Mouse (Mus musculus): ENCODE measurements at regions not wholly inside any gene's neighbourhood (a gene's known extent, or its start where the extent isn't known, plus 50 kb on each side); places are given as distances from the start of the nearest gene placed in this dataset.
"Not testable (repeated sequence)": the region's sequence is repeated elsewhere in the genome, so short reads cannot be mapped to it uniquely, and the experiment has no call there.

DNA sequence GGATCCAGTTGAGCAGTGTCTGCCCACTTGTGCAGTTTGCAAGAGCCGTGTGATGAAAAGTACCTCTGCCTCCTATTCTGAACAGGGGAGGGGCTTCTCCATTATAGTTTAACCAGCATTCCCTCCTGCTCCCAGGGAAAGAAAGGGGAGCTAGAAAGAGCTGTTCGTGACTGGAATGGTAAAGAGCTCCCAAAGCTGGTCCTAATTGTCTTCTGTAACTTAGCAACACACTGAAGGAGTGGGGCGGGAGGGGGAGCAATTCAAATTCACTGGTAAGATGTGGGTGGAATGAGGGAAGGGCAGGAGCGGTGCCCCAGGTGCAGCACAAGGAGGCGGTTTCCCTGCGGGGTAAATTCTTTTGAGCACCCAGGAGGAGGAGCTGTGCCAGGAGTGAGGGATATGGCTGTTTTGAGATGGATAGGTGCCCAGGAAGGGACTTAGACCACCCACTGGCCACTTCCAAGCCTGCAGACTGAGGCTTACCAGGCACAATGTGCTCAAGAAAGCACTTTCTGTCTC, 79.5 kb upstream of the Spata13 start:
- Histone ChIP-seq H3K27ac (peak overlapping the region; percentile 83), H3K27me3 (ENCODE audit: control insufficient read depth, insufficient read depth, low read length) (no peaks in the 10 kb centered on the region), H3K9ac (0 out of 2 replicates have a peak overlapping the region, but pooled peaks have one; percentile 30), H3K4me3 (replicated peaks; ENCODE audit: low read length) (no peak overlapping the region), H3K4me1 (replicated peaks; ENCODE audit: control insufficient read depth, insufficient read depth, low read length) (peaks cover 15% of the 10 kb centered on the region), H3K4me2 (replicated peaks) (peak overlapping the region; percentile 46), H3K9me3 (ENCODE audit: control insufficient read depth, low read length) (no peaks in the 10 kb centered on the region), H3K36me3 (replicated peaks; ENCODE audit: control insufficient read depth, insufficient read depth) (no peaks in the 10 kb centered on the region)
- ATAC-seq (ENCODE audit: low FRiP score) (peak; percentile 90), DNase-seq (ENCODE audit: low spot score) (peak; percentile 90)
- WGBS, result 5% methylated on average over 6 of the region's 6 CpGs

DNA sequence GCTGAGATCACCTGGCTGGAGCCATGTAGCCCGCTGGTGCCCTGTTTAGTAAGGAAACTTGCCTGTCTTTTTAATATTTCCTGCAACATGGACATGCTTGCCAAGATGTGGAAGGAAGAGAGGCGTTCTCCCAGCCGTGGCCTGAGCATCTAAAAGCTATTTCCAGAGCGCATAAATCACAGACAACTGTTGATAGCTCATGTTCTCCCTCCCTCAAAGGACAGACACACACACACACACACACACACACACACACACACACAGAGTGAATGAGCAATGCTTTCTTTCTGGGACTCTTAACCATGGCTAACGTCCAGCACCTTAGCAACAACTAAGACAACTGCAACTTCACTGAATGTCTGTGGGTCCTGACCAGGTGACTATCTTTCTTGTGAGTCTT, 77.3 kb upstream of the Spata13 start:
- Histone ChIP-seq H3K9me3 (ENCODE audit: control insufficient read depth, low read length) (no peaks in the 10 kb centered on the region), H3K27me3 (ENCODE audit: control insufficient read depth, insufficient read depth, low read length) (no peaks in the 10 kb centered on the region), H3K9ac (no peak overlapping the region), H3K4me3 (replicated peaks; ENCODE audit: low read length) (no peak overlapping the region), H3K27ac (no peak overlapping the region), H3K36me3 (replicated peaks; ENCODE audit: control insufficient read depth, insufficient read depth) (no peaks in the 10 kb centered on the region), H3K4me1 (replicated peaks; ENCODE audit: control insufficient read depth, insufficient read depth, low read length) (peaks cover 15% of the 10 kb centered on the region), H3K4me2 (replicated peaks) (no peak overlapping the region)
- DNase-seq (ENCODE audit: low spot score) (no peak), ATAC-seq (ENCODE audit: low FRiP score) (no peak)
- 66% methylated on average over 5 of the region's 5 CpGs for WGBS

- H3K4me1 ChIP-seq (replicated peaks; ENCODE audit: control insufficient read depth, insufficient read depth, low read length), result peaks cover 15% of the 10 kb centered on the region
- WGBS, result 56% methylated on average over 4 of the region's 4 CpGs
These were observed 76.8 kb upstream of the Spata13 start for GRCm38 (mm10) chr14:60557020-60557419.

GRCm38 (mm10) chr14:60559376-60559775, 74.4 kb upstream of the Spata13 start:
- Histone ChIP-seq H3K9ac (no peak overlapping the region), H3K4me2 (replicated peaks) (no peak overlapping the region), H3K27ac (no peak overlapping the region), H3K4me3 (replicated peaks; ENCODE audit: low read length) (no peak overlapping the region), H3K27me3 (ENCODE audit: control insufficient read depth, insufficient read depth, low read length) (no peaks in the 10 kb centered on the region), H3K36me3 (replicated peaks; ENCODE audit: control insufficient read depth, insufficient read depth) (no peaks in the 10 kb centered on the region), H3K9me3 (ENCODE audit: control insufficient read depth, low read length) (no peaks in the 10 kb centered on the region), H3K4me1 (replicated peaks; ENCODE audit: control insufficient read depth, insufficient read depth, low read length) (peaks cover 7% of the 10 kb centered on the region)
- 85% methylated on average over 5 of the region's 5 CpGs for WGBS
- DNase-seq (ENCODE audit: low spot score), result no peak
- ATAC-seq (ENCODE audit: low FRiP score), result no peak

More at GRCm38 (mm10) chr14:60557020-60557419, 76.8 kb upstream of the Spata13 start:
- Histone ChIP-seq H3K4me2 (replicated peaks) (no peak overlapping the region), H3K36me3 (replicated peaks; ENCODE audit: control insufficient read depth, insufficient read depth) (no peaks in the 10 kb centered on the region), H3K4me3 (replicated peaks; ENCODE audit: low read length) (no peak overlapping the region), H3K27me3 (ENCODE audit: control insufficient read depth, insufficient read depth, low read length) (no peaks in the 10 kb centered on the region), H3K9me3 (ENCODE audit: control insufficient read depth, low read length) (no peaks in the 10 kb centered on the region), H3K9ac (no peak overlapping the region), H3K27ac (no peak overlapping the region)
- ATAC-seq (ENCODE audit: low FRiP score) (no peak), DNase-seq (ENCODE audit: low spot score) (no peak)

DNA sequence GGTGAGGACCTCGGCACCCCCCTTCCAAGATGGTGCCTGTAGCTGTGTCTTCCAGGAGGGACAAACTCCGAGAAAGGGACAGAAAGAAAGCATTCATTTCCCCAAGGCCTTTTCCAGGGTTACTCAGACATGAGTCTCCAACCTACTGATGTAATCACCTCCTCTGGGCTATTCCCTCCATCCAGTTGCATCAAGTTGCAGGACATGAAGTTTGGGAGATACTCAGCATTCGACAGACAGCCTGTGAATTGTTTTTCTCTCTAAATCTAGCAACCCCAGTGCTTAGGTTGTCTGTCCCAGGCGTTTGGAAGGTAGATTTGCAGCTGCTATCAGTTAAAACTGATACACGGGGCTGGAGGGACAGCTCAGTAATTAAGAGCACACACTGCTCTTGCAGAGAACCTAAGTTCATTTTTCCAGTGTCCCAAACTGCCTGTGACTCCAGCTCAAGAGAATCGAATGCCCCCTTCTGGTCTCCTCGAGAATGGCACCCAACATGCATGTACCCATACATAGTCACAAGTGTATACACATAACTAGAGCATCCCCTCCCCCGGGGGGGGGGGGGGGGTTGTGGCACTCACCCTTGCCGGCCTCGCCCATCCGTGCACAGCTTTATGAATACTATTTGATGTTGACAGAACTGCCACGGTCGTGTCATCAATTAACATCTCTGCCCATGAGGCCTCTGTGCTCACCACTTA, 73.8 kb upstream of the Spata13 start:
- ATAC-seq (ENCODE audit: low FRiP score) (peak; percentile 14; the same call in 1 of the 2 replicates), DNase-seq (ENCODE audit: low spot score) (no peak)
- Histone ChIP-seq H3K9ac (no peak overlapping the region), H3K36me3 (replicated peaks; ENCODE audit: control insufficient read depth, insufficient read depth) (no peaks in the 10 kb centered on the region), H3K27me3 (ENCODE audit: control insufficient read depth, insufficient read depth, low read length) (no peaks in the 10 kb centered on the region), H3K27ac (no peak overlapping the region), H3K4me2 (replicated peaks) (no peak overlapping the region), H3K4me3 (replicated peaks; ENCODE audit: low read length) (no peak overlapping the region), H3K9me3 (ENCODE audit: control insufficient read depth, low read length) (no peaks in the 10 kb centered on the region), H3K4me1 (replicated peaks; ENCODE audit: control insufficient read depth, insufficient read depth, low read length) (peaks cover under 1% of the 10 kb centered on the region; the same call in 1 of the 2 replicates)
- 81% methylated on average over 13 of the region's 13 CpGs for WGBS

DNA sequence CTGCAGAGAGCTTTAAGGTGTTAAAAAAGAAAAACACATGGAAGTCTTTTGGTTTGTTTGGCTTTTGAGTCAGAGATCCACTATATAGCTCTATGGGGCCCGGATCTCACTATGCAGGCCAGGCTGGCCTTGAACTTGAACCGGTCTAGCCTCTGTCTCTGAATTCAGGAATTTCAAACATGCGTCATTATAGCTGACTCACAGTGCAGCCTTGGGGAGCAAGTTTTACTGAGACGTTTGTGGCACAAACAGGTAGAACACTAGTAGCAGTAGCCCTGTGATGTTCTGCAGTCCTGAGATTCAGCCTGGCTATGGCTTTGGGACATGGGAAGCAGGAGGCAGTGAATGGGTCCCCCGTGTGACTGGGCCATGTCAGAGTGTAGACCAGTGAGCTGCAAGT, 57.5 kb upstream of the Spata13 start:
- no peak overlapping the region for H3K9ac ChIP-seq

DNA sequence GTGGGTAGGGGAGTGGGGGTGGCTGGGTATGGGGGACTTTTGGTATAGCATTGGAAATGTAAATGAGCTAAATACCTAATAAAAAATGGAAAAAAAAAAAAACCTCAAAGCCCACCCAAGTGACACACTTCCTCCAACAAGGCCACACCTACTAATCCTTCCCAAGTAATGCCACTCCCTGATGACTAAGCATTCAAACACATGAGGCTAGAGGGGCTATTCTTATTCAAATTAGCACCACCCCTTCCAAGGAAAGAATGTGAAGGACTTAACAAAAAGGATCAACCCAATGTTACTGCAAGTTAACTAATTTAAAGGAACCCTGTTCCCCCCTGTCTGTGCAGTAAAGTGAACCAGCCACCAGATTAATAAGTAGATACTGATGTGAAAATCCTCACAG, 53.7 kb upstream of the Spata13 start:
- not testable (repeated sequence) for H3K36me3 ChIP-seq (replicated peaks; ENCODE audit: control insufficient read depth, insufficient read depth); DNase-seq (ENCODE audit: low spot score); H3K4me3 ChIP-seq (replicated peaks; ENCODE audit: low read length); H3K27me3 ChIP-seq (ENCODE audit: control insufficient read depth, insufficient read depth, low read length); H3K27ac ChIP-seq; H3K9ac ChIP-seq; H3K4me1 ChIP-seq (replicated peaks; ENCODE audit: control insufficient read depth, insufficient read depth, low read length); ATAC-seq (ENCODE audit: low FRiP score); H3K4me2 ChIP-seq (replicated peaks); H3K9me3 ChIP-seq (ENCODE audit: control insufficient read depth, low read length)

More for the DNA sequence above, 57.5 kb upstream of the Spata13 start:
- Histone ChIP-seq H3K27ac (no peak overlapping the region), H3K27me3 (ENCODE audit: control insufficient read depth, insufficient read depth, low read length) (no peaks in the 10 kb centered on the region), H3K9me3 (ENCODE audit: control insufficient read depth, low read length) (no peaks in the 10 kb centered on the region), H3K36me3 (replicated peaks; ENCODE audit: control insufficient read depth, insufficient read depth) (no peaks in the 10 kb centered on the region), H3K4me3 (replicated peaks; ENCODE audit: low read length) (no peak overlapping the region), H3K4me2 (replicated peaks) (no peak overlapping the region), H3K4me1 (replicated peaks; ENCODE audit: control insufficient read depth, insufficient read depth, low read length) (no peaks in the 10 kb centered on the region)
- ATAC-seq (ENCODE audit: low FRiP score) (no peak), DNase-seq (ENCODE audit: low spot score) (no peak)
- 92% methylated on average over 5 of the region's 5 CpGs for WGBS

All from hindbrain, embryonic 14.5 days (tissue).